Mouse (Mus musculus): ENCODE results near the gene Adamts18. TPM values are rescaled to one million over a fixed set of nuclear protein-coding genes. Genes with fewer than 3 reads are reported as not detected.

Gene Adamts18
- polyA plus RNA-seq (2015; fragmentation: Nextera tagmentation; extraction: Ambion mirVana) = 1.6 and 2.5 TPM in 2 replicates

DNA sequence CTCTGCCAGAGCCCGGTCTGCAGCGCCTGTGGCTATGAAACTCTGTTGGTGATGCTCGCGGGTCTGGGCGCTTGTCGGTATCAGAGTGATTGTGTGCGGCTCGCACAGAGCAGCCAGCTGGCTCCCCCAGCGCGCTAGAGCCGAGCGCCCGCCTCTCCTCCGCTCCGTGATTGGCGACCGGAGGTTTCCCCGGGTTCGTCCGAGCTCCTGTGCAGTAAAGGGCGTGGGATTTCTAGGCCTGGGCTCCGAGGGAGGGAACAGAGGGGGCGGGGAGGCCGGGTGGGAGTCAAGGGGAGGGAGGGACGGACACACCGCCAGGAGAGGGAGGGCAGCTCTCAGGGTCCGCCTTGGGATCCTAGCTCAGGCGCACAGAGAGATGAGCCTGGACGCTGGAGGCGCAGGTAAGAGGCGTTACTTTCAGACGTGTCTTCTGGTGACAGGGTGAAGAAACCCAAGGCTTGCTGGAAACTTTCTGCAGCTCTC, at the start of gene Adamts18:
Adamts18 (minus strand) TSS at position 86 of the 483 bp plus-strand sequence.
- H3K9ac ChIP-seq = peak within 1 kb of the TSS; percentile 51
- H3K4me2 ChIP-seq = peak within 1 kb of the TSS; percentile 88
- peaks cover 65% of the 10 kb centered on the region for H3K27me3 ChIP-seq (replicated peaks)
- WGBS = 2% methylated on average over 32 of the region's 32 CpGs
- no peaks in the 10 kb centered on the region for H3K36me3 ChIP-seq
- H3K4me1 ChIP-seq = peaks cover 16% of the 10 kb centered on the region
- H3K4me3 ChIP-seq = peak within 1 kb of the TSS; percentile 53
- H3K27ac ChIP-seq (replicated peaks) = no peak within 1 kb of the TSS
- no peak for ATAC-seq (ENCODE audit: extremely low read depth, insufficient number of reproducible peaks, low FRiP score, low TSS enrichment)
- H3K9me3 ChIP-seq = 0 out of 2 replicates have a peak, but pooled peaks cover 6% of the 10 kb centered on the region

GRCm38 (mm10) chr8:113896446-113896845, 47.9 kb upstream of the Adamts18 start:
- Histone ChIP-seq H3K27ac (replicated peaks) (no peak overlapping the region), H3K4me3 (no peak overlapping the region), H3K36me3 (no peaks in the 10 kb centered on the region), H3K9ac (no peak overlapping the region), H3K9me3 (no peaks in the 10 kb centered on the region), H3K27me3 (replicated peaks) (no peaks in the 10 kb centered on the region), H3K4me1 (no peaks in the 10 kb centered on the region), H3K4me2 (no peak overlapping the region)
- WGBS = 58% methylated on average over 1 of the region's 1 CpGs
- ATAC-seq (ENCODE audit: extremely low read depth, insufficient number of reproducible peaks, low FRiP score, low TSS enrichment) = no peak

DNA sequence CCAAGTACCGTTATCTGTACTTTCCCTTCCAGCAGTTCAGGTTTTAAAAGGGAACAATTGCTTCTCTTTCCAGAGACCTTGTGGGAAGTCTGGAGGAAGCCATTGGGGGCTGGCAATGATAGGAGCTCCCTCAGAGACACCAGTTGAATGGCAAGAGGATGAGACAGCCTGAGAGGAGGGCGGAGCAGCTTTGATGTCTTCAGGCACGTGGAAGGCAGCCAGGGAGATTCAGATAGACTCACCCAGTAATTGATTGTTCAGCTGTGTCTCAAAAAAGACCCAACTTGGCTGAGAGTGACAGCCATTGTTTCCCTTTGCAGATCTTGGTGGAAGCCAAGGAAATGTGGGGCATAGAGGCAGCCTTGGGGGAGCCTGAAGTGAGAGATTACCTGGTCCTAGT, 42.8 kb upstream of the Adamts18 start:
- H3K4me2 ChIP-seq = no peak overlapping the region
- H3K27me3 ChIP-seq (replicated peaks) = no peaks in the 10 kb centered on the region
- no peak overlapping the region for H3K9ac ChIP-seq
- WGBS = 40% methylated on average over 3 of the region's 3 CpGs
- H3K27ac ChIP-seq (replicated peaks) = no peak overlapping the region
- H3K4me1 ChIP-seq = no peaks in the 10 kb centered on the region
- no peak overlapping the region for H3K4me3 ChIP-seq
- ATAC-seq (ENCODE audit: extremely low read depth, insufficient number of reproducible peaks, low FRiP score, low TSS enrichment) = no peak
- H3K36me3 ChIP-seq = no peaks in the 10 kb centered on the region
- H3K9me3 ChIP-seq = no peaks in the 10 kb centered on the region

DNA sequence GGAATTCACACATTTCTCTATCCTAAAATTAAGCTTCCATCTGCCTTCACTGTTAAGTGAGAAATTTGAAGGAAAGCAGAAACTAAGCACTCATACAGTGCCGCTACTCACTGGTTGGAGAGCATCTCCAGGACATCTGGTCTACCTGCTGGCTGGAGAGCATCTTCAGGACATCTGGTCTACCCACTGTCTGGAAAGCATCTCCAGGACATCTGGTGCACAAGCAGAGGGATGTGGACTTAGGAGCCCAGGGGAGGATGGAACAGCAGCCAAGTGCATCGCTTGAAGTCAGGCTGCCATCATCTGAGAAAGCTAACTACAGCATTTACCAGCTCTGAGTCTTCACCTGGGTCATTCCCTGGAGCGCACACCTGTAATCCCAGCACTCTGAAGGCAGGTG, 38.0 kb upstream of the Adamts18 start:
- H3K4me1 ChIP-seq = no peaks in the 10 kb centered on the region
- no peak overlapping the region for H3K4me2 ChIP-seq
- no peak overlapping the region for H3K9ac ChIP-seq
- H3K9me3 ChIP-seq = no peaks in the 10 kb centered on the region
- ATAC-seq (ENCODE audit: extremely low read depth, insufficient number of reproducible peaks, low FRiP score, low TSS enrichment) = no peak
- H3K27me3 ChIP-seq (replicated peaks) = no peaks in the 10 kb centered on the region
- H3K4me3 ChIP-seq = no peak overlapping the region
- 85% methylated on average over 3 of the region's 3 CpGs for WGBS
- no peaks in the 10 kb centered on the region for H3K36me3 ChIP-seq
- H3K27ac ChIP-seq (replicated peaks) = no peak overlapping the region

- no peak for ATAC-seq (ENCODE audit: extremely low read depth, insufficient number of reproducible peaks, low FRiP score, low TSS enrichment)
- WGBS = 47% methylated on average over 2 of the region's 2 CpGs
- Histone ChIP-seq H3K9me3 (no peaks in the 10 kb centered on the region), H3K4me3 (no peak overlapping the region), H3K36me3 (no peaks in the 10 kb centered on the region), H3K27me3 (replicated peaks) (no peaks in the 10 kb centered on the region), H3K27ac (replicated peaks) (no peak overlapping the region), H3K4me1 (no peaks in the 10 kb centered on the region), H3K4me2 (no peak overlapping the region), H3K9ac (no peak overlapping the region)
Observed at GRCm38 (mm10) chr8:113885101-113885500, 36.6 kb upstream of the Adamts18 start.

DNA sequence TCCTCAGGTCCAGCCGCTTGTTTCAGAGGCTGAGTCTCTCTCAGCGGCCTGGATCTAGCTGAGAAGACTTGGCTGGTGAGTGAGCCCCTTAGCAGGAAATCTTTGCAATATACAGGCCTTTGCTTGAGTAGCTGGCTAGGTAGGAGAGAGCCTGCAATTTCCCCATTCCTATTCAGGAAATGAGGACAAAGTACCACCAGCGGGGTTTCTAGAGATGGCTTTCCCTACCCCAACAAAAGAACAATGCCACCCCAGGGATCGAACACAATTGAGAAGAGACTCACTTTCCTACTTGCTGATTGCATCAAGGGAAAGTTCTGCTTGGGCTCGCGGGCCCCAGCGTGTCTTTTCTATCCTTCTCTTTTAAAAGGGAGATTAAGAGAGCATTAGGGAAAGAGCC, 35.5 kb upstream of the Adamts18 start:
- no peak for ATAC-seq (ENCODE audit: extremely low read depth, insufficient number of reproducible peaks, low FRiP score, low TSS enrichment)
- no peaks in the 10 kb centered on the region for H3K27me3 ChIP-seq (replicated peaks)
- H3K27ac ChIP-seq (replicated peaks) = no peak overlapping the region
- H3K4me2 ChIP-seq = no peak overlapping the region
- no peaks in the 10 kb centered on the region for H3K9me3 ChIP-seq
- H3K36me3 ChIP-seq = no peaks in the 10 kb centered on the region
- H3K4me1 ChIP-seq = no peaks in the 10 kb centered on the region
- 36% methylated on average over 7 of the region's 7 CpGs for WGBS
- H3K9ac ChIP-seq = no peak overlapping the region
- no peak overlapping the region for H3K4me3 ChIP-seq

GRCm38 (mm10) chr8:113882558-113882957, 34.0 kb upstream of the Adamts18 start:
- ATAC-seq (ENCODE audit: extremely low read depth, insufficient number of reproducible peaks, low FRiP score, low TSS enrichment) = no peak
- Histone ChIP-seq H3K4me1 (0 out of 2 replicates have a peak, but pooled peaks cover 7% of the 10 kb centered on the region), H3K4me3 (no peak overlapping the region), H3K36me3 (no peaks in the 10 kb centered on the region), H3K27me3 (replicated peaks) (no peaks in the 10 kb centered on the region), H3K9ac (no peak overlapping the region), H3K27ac (replicated peaks) (no peak overlapping the region), H3K4me2 (no peak overlapping the region), H3K9me3 (no peaks in the 10 kb centered on the region)
- WGBS = 62% methylated on average over 2 of the region's 2 CpGs

DNA sequence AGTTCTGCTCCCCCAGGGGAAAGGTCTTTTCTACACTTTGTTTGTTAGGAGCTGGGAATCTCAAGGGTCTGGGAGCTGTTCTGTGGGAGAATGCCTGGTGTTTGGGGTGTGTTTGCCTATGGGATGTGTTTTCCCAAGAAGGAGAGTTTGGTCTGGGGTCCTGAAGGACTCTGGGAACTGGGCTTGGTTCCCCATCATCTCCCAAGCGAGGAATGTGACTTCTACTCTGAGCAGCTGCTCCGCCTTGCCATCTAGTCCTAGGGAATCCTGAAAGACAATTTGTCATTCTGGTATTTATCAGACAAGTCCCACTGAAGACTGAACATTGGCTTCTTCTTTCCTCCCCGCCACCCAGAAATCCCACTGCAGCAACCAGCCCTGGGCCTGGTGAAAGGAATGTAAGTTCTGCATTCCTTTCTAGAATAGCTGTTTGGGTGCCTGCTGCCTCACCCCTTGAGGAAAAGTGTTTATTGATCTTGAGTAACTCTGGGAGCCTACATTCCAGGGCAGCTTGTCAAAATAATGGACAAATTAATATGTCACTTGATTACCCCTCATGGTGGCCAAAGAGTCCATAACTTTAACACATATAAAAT, 30.0 kb upstream of the Adamts18 start:
- Histone ChIP-seq H3K36me3 (no peaks in the 10 kb centered on the region), H3K9me3 (no peaks in the 10 kb centered on the region), H3K27me3 (replicated peaks) (no peaks in the 10 kb centered on the region), H3K4me3 (no peak overlapping the region), H3K4me2 (no peak overlapping the region), H3K27ac (replicated peaks) (no peak overlapping the region), H3K4me1 (0 out of 2 replicates have a peak, but pooled peaks cover 7% of the 10 kb centered on the region), H3K9ac (no peak overlapping the region)
- no peak for ATAC-seq (ENCODE audit: extremely low read depth, insufficient number of reproducible peaks, low FRiP score, low TSS enrichment)
- 43% methylated on average over 3 of the region's 3 CpGs for WGBS

GRCm38 (mm10) chr8:113873446-113874120, 25.0 kb upstream of the Adamts18 start:
- no peaks in the 10 kb centered on the region for H3K9me3 ChIP-seq
- 0 out of 2 replicates have a peak, but pooled peaks cover 5% of the 10 kb centered on the region for H3K4me1 ChIP-seq
- H3K4me3 ChIP-seq = no peak overlapping the region
- no peaks in the 10 kb centered on the region for H3K36me3 ChIP-seq
- no peak overlapping the region for H3K27ac ChIP-seq (replicated peaks)
- no peak overlapping the region for H3K4me2 ChIP-seq
- WGBS = 72% methylated on average over 12 of the region's 12 CpGs
- no peak overlapping the region for H3K9ac ChIP-seq
- H3K27me3 ChIP-seq (replicated peaks) = no peaks in the 10 kb centered on the region
- no peak for ATAC-seq (ENCODE audit: extremely low read depth, insufficient number of reproducible peaks, low FRiP score, low TSS enrichment)

DNA sequence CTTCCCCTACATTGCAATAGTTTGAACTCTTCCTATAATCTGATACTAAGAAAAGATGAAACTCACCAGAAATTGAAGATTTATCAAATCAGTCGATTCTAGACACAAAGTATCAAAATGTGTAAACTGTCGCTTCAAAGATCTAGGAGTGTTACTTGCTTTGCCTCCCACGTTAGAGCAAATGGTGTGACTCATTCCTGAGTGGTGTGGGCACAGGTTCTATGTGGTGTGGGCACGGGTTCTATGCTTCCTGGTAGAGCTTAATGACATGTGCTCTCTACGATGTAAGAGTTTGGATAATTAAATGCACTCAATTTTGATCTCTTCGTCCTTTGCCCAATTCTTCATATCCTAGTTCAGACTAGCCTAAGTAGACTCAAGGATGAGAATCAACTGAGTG, 23.9 kb upstream of the Adamts18 start:
- no peaks in the 10 kb centered on the region for H3K4me1 ChIP-seq
- no peak overlapping the region for H3K27ac ChIP-seq (replicated peaks)
- H3K4me3 ChIP-seq = no peak overlapping the region
- no peaks in the 10 kb centered on the region for H3K27me3 ChIP-seq (replicated peaks)
- H3K9me3 ChIP-seq = no peaks in the 10 kb centered on the region
- H3K36me3 ChIP-seq = no peaks in the 10 kb centered on the region
- H3K4me2 ChIP-seq = no peak overlapping the region
- WGBS = 76% methylated on average over 6 of the region's 6 CpGs
- no peak overlapping the region for H3K9ac ChIP-seq
- no peak for ATAC-seq (ENCODE audit: extremely low read depth, insufficient number of reproducible peaks, low FRiP score, low TSS enrichment)

- no peak overlapping the region for H3K4me3 ChIP-seq
- WGBS = 59% methylated on average over 4 of the region's 4 CpGs
- ATAC-seq (ENCODE audit: extremely low read depth, insufficient number of reproducible peaks, low FRiP score, low TSS enrichment) = no peak
Observed at GRCm38 (mm10) chr8:113866530-113866929, 18.0 kb upstream of the Adamts18 start.

More at GRCm38 (mm10) chr8:113866530-113866929, 18.0 kb upstream of the Adamts18 start:
- H3K4me1 ChIP-seq = no peaks in the 10 kb centered on the region
- no peaks in the 10 kb centered on the region for H3K27me3 ChIP-seq (replicated peaks)
- H3K9ac ChIP-seq = no peak overlapping the region
- H3K4me2 ChIP-seq = no peak overlapping the region
- H3K9me3 ChIP-seq = no peaks in the 10 kb centered on the region
- no peak overlapping the region for H3K27ac ChIP-seq (replicated peaks)
- H3K36me3 ChIP-seq = no peaks in the 10 kb centered on the region

All from heart, embryonic 13.5 days (tissue).